Mouse (Mus musculus) liver, embryonic 14.5 days (tissue): ENCODE data around the gene Mtrex.

Source experiments
- CTCF ChIP-seq: IDR thresholded peaks from 2 replicates; pipeline ENCODE4 v1.5.1; 2016; ENCODE audit warnings: antibody characterized with exemption, low read depth, control low read depth
- EP300 ChIP-seq: IDR thresholded peaks from 2 replicates; pipeline ENCODE4 v1.6.1; 2016; ENCODE audit warnings: antibody characterized with exemption, low read depth

- TF ChIP-seq CTCF, result no peak
- TF ChIP-seq EP300, result no peak
These were observed 1.2 kb downstream of the Mtrex start for GRCm38 (mm10) chr13:112925976-112926375.
